Mouse (Mus musculus): ENCODE results near the gene Foxe3.

DNA sequence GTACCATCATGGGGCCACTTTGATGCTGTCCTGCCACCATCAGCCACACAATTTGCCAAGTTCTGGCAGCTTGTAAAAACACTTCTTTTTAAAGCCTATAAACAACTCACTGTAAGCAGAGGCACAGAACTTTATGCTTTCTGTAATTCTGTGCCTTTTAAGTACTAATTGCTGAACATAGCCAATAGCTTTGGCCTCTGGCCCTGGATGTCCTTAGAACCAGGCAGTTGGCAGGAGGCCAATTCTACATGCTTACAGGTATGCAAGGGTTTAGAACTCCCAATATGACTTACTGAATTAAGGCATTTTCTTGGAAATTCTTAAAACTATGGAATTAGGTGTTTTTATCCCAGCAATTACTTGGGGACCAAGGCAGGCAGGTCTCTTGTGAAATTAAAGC, 31.6 kb upstream of the Foxe3 start:
- TF ChIP-seq CTCF (IDR thresholded peaks at IDR 0.05; ENCODE audit: control insufficient read depth, insufficient read depth, insufficient read length) (no peak), USF1 (IDR thresholded peaks at IDR 0.05; ENCODE audit: low read depth) (no peak), FOSL1 (IDR thresholded peaks at IDR 0.05; ENCODE audit: insufficient read depth, low read length, poor library complexity, severe bottlenecking) (no peak), MAX (IDR thresholded peaks at IDR 0.05) (no peak), CEBPB (IDR thresholded peaks at IDR 0.05; ENCODE audit: low read depth) (no peak)
